Mouse (Mus musculus) CH12.LX (cell line): ENCODE results near the gene Cpeb3. TPM values are rescaled to one million over a fixed set of nuclear protein-coding genes. Genes with fewer than 3 reads are reported as not detected.

Experiments used
- DNase-seq: peaks from one replicate; pipeline ENCODE4 v3.0.0-alpha.2; 2013; ENCODE audit errors: extremely low read depth
- H3K27ac ChIP-seq: 2 replicates; pipeline ENCODE4 v1.5.1; 2012; ENCODE audit warnings: low read depth, mild to moderate bottlenecking, control low read depth, moderate library complexity; ENCODE audit not compliant: insufficient read depth
- H3K27me3 ChIP-seq: replicated peaks from 2 replicates; pipeline ENCODE3; 2012; ENCODE audit warnings: inconsistent platforms
- H3K36me3 ChIP-seq, 2 experiments: replicated peaks in 1 of 2; 2 replicates each; pipeline versions ENCODE3 to v1.6.1; 2012; ENCODE audit warnings: inconsistent platforms in 1 of 2, low read length in 1 of 2, mild to moderate bottlenecking in 1 of 2, mixed read lengths in 1 of 2, moderate library complexity in 1 of 2; ENCODE audit not compliant: control insufficient read depth in 1 of 2, insufficient read depth in 1 of 2
- H3K4me1 ChIP-seq, 2 experiments: 2 replicates each; pipeline ENCODE4 v1.6.1; 2012; ENCODE audit warnings: inconsistent platforms in 1 of 2, moderate library complexity in 1 of 2; ENCODE audit not compliant: insufficient read depth in 2 of 2, control insufficient read depth in 1 of 2
- H3K4me2 ChIP-seq: 2 replicates; pipeline ENCODE4 v1.6.1; 2012; ENCODE audit warnings: low read depth, mild to moderate bottlenecking, control low read depth; ENCODE audit not compliant: poor library complexity, insufficient read depth, severe bottlenecking
- H3K4me3 ChIP-seq, 3 experiments: fragments of 150-350 bp in 1 of 3; sonication (generic) in 1 of 3; replicated peaks in 1 of 3; 2 replicates each; pipeline versions ENCODE3 to v1.5.1; 2011 to 2012; ENCODE audit warnings: low read depth in 2 of 3, low read length in 2 of 3, mild to moderate bottlenecking in 2 of 3, moderate library complexity in 2 of 3, control low read depth in 1 of 3, improper control_type of control experiment in 1 of 3, inconsistent platforms in 1 of 3, mixed read lengths in 1 of 3; ENCODE audit not compliant: poor library complexity in 1 of 3
- H3K79me2 ChIP-seq: replicated peaks from 2 replicates; pipeline ENCODE4 v1.6.1; 2012; ENCODE audit warnings: mild to moderate bottlenecking, moderate library complexity; ENCODE audit not compliant: control insufficient read depth, poor library complexity, insufficient read depth, severe bottlenecking; ENCODE audit errors: extremely low read depth
- H3K9ac ChIP-seq: 2 replicates; pipeline ENCODE4 v1.6.1; 2012; ENCODE audit warnings: low read depth, mild to moderate bottlenecking, control low read depth, moderate library complexity; ENCODE audit not compliant: insufficient read depth
- H3K9me3 ChIP-seq: replicated peaks from 2 replicates; pipeline ENCODE3; 2012; ENCODE audit warnings: low read length, inconsistent platforms, mixed read lengths
- CHD1 ChIP-seq: IDR thresholded peaks from 2 replicates; pipeline ENCODE4 v1.6.1; 2012; ENCODE audit warnings: low read depth, low read length, improper control_type of control experiment, inconsistent platforms
- CTCF ChIP-seq, 2 experiments: IDR thresholded peaks in 1 of 2; conservative IDR thresholded peaks in 1 of 2; 2 replicates each; pipeline ENCODE4 v1.5.1; 2011 to 2012; ENCODE audit warnings: low read depth in 2 of 2, low read length in 2 of 2, improper control_type of control experiment in 1 of 2, inconsistent platforms in 1 of 2, mild to moderate bottlenecking in 1 of 2, moderate library complexity in 1 of 2
- ELF1 ChIP-seq: IDR thresholded peaks from 2 replicates; pipeline ENCODE4 v1.6.1; 2014; ENCODE audit warnings: low read depth, mild to moderate bottlenecking, inconsistent platforms, low read length, improper control_type of control experiment
- GABPA ChIP-seq: IDR thresholded peaks from 2 replicates; pipeline ENCODE4 v1.6.1; 2012; ENCODE audit warnings: low read depth, low read length, improper control_type of control experiment, inconsistent platforms; ENCODE audit not compliant: insufficient replicate concordance
- HCFC1 ChIP-seq: IDR thresholded peaks from 2 replicates; pipeline ENCODE4 v1.6.1; 2012; ENCODE audit warnings: low read depth, mild to moderate bottlenecking, inconsistent platforms, low read length, improper control_type of control experiment
- JUND ChIP-seq: conservative IDR thresholded peaks from 2 replicates; pipeline ENCODE4 v1.6.1; 2011; ENCODE audit warnings: low read depth, low read length, improper control_type of control experiment
- KAT2A ChIP-seq: IDR thresholded peaks from 2 replicates; pipeline ENCODE4 v1.6.1; 2012; ENCODE audit warnings: low read length, improper control_type of control experiment, inconsistent platforms; ENCODE audit not compliant: insufficient replicate concordance
- MAFK ChIP-seq: IDR thresholded peaks from 2 replicates; pipeline ENCODE4 v1.6.1; 2011; ENCODE audit warnings: low read length, improper control_type of control experiment; ENCODE audit not compliant: insufficient replicate concordance
- MEF2A ChIP-seq: IDR thresholded peaks from 2 replicates; pipeline ENCODE4 v1.6.1; 2014; ENCODE audit warnings: low read depth, mild to moderate bottlenecking, inconsistent platforms, low read length, improper control_type of control experiment, borderline replicate concordance
- MYC ChIP-seq: IDR thresholded peaks from 2 replicates; pipeline ENCODE4 v1.6.1; 2011; ENCODE audit warnings: low read depth, mild to moderate bottlenecking, improper control_type of control experiment, low read length
- NRF1 ChIP-seq: IDR thresholded peaks from 2 replicates; pipeline ENCODE4 v1.6.1; 2014; ENCODE audit warnings: low read depth, mild to moderate bottlenecking, inconsistent platforms, low read length, improper control_type of control experiment, moderate library complexity
- POLR2A ChIP-seq: IDR thresholded peaks from 2 replicates; pipeline ENCODE4 v1.6.1; 2011; ENCODE audit warnings: low read depth, mild to moderate bottlenecking, improper control_type of control experiment, low read length
- RAD21 ChIP-seq: IDR thresholded peaks from 2 replicates; pipeline ENCODE4 v1.6.1; 2011; ENCODE audit warnings: low read depth, mild to moderate bottlenecking, low read length, improper control_type of control experiment, moderate library complexity
- RCOR1 ChIP-seq: conservative IDR thresholded peaks from 2 replicates; pipeline ENCODE4 v1.6.1; 2012; ENCODE audit warnings: low read depth, mild to moderate bottlenecking, inconsistent platforms, low read length, improper control_type of control experiment
- SMC3 ChIP-seq: IDR thresholded peaks from 2 replicates; pipeline ENCODE4 v1.6.1; 2011; ENCODE audit warnings: low read depth, low read length, improper control_type of control experiment
- TBP ChIP-seq: conservative IDR thresholded peaks from 2 replicates; pipeline ENCODE4 v1.6.1; 2011; ENCODE audit warnings: low read depth, low read length, improper control_type of control experiment
- TCF12 ChIP-seq: IDR thresholded peaks from 2 replicates; pipeline ENCODE4 v1.6.1; 2014; ENCODE audit warnings: low read depth, mild to moderate bottlenecking, inconsistent platforms, low read length, improper control_type of control experiment
- UBTF ChIP-seq: IDR thresholded peaks from 2 replicates; pipeline ENCODE4 v1.6.1; 2012; ENCODE audit warnings: low read depth, mild to moderate bottlenecking, inconsistent platforms, low read length, improper control_type of control experiment, moderate library complexity
- USF1 ChIP-seq: IDR thresholded peaks from 2 replicates; pipeline ENCODE4 v1.6.1; 2014; ENCODE audit warnings: low read depth, mild to moderate bottlenecking, inconsistent platforms, low read length, improper control_type of control experiment
- ZMIZ1 ChIP-seq: IDR thresholded peaks from 2 replicates; pipeline ENCODE4 v1.6.1; 2012; ENCODE audit warnings: low read depth, mild to moderate bottlenecking, inconsistent platforms, low read length, improper control_type of control experiment
- dilution Hi-C: fragments of 300-500 bp; cut with MboI; formaldehyde crosslinking; loops from 2 replicates; pipeline ENCODE4 v1.14.3; 2020; ENCODE audit warnings: low sequenced_read_pairs; ENCODE audit not compliant: extremely low pct_unique_long_range_greater_than_20kb, extremely low pct_ligation_motif_present
- in situ Hi-C: fragments of 300-500 bp; cut with MboI; formaldehyde crosslinking; loops from 3 replicates; pipeline ENCODE4 v1.14.3; 2019; ENCODE audit warnings: low sequenced_read_pairs, low pct_ligation_motif_present, low pct_unique_long_range_greater_than_20kb, mixed read lengths
- polyA plus RNA-seq: library from polyadenylated mRNA; unstranded; fragments of >175 nt; gene quantifications from 2 replicates; pipeline ENCODE4 v1.2.1, GENCODE M21; 2012; ENCODE audit warnings: low read depth; ENCODE audit not compliant: insufficient read length
- total RNA-seq, 2 experiments: library from RNA; depleted of rRNA; stranded (reverse); fragments of 300-350 nt in 1 of 2; fragments of >200 nt in 1 of 2; gene quantifications; 2 replicates each; pipeline ENCODE4 v1.2.3; 2012 to 2014

Cpeb3 gene
- total and polyA plus RNA-seq, 3 experiments: 1.5 to 3.1 (median 1.5) TPM

GRCm38 (mm10) chr19:37209467-37210128 lies 1.2 kb upstream of the Cpeb3 start:
- in situ Hi-C loops: no loop called here
- peak overlapping the region; percentile 87 for H3K27ac ChIP-seq
- dilution Hi-C loops: no loop called here

GRCm38 (mm10) chr19:37208986-37209385 lies 585 bp upstream of the Cpeb3 start:
- peak; percentile 53 for DNase-seq
- peak overlapping the region; percentile 87 for H3K27ac ChIP-seq
- peaks cover 0 to 21% of the 10 kb centered on the region in 2 experiments; a peak in 3 of 4 replicates for H3K4me1 ChIP-seq
- H3K9ac ChIP-seq: peak overlapping the region; percentile 96
- in situ Hi-C loops: no loop called here
- no peaks in the 10 kb centered on the region for H3K9me3 ChIP-seq
- H3K4me3 ChIP-seq: peak overlapping the region; percentile 49 to 96 (median 90)
- peak overlapping the region; percentile 89 for H3K4me2 ChIP-seq
- TF ChIP-seq UBTF: 0 out of 2 replicates have a peak, but pooled peaks have one; percentile 8
- TF ChIP-seq USF1: no peak
- TF ChIP-seq KAT2A: no peak
- TF ChIP-seq CHD1: peak; percentile 0; the same call in 1 of the 2 replicates
- TF ChIP-seq MAFK: no peak
- no peak for TF ChIP-seq HCFC1
- TF ChIP-seq GABPA: 0 out of 2 replicates have a peak, but pooled peaks have one; percentile 15
- peaks cover 60% of the 10 kb centered on the region for H3K79me2 ChIP-seq
- peaks cover 12% of the 10 kb centered on the region for H3K27me3 ChIP-seq
- dilution Hi-C loops: no loop called here
- H3K36me3 ChIP-seq: peaks cover 22 to 36% of the 10 kb centered on the region in 2 experiments

More at GRCm38 (mm10) chr19:37209467-37210128, 1.2 kb upstream of the Cpeb3 start:
- H3K4me2 ChIP-seq: peak overlapping the region; percentile 89
- H3K9me3 ChIP-seq: no peaks in the 10 kb centered on the region
- peaks cover 60% of the 10 kb centered on the region for H3K79me2 ChIP-seq
- H3K36me3 ChIP-seq: peaks cover 22 to 36% of the 10 kb centered on the region in 2 experiments
- peak overlapping the region; percentile 96 for H3K9ac ChIP-seq
- peaks cover 0 to 21% of the 10 kb centered on the region in 2 experiments; a peak in 3 of 4 replicates for H3K4me1 ChIP-seq
- TF ChIP-seq MYC (no peak; the same call in 1 of the 2 replicates), UBTF (no peak), JUND (no peak), POLR2A (no peak), ELF1 (no peak), SMC3 (peak; percentile 63), TCF12 (peak; percentile 0; the same call in 1 of the 2 replicates), MEF2A (no peak), NRF1 (no peak), RCOR1 (no peak), CTCF (conservative IDR thresholded peaks at IDR 0.05 in 1 of 2, IDR thresholded peaks at IDR 0.05 in 1 of 2; ENCODE audit: low read depth in 2 of 2, low read length in 2 of 2) (peak; percentile 45 to 76), ZMIZ1 (no peak), TBP (0 out of 2 replicates have a peak, but pooled peaks have one; percentile 13), RAD21 (peak; percentile 59), CHD1 (peak; percentile 26; the same call in 1 of the 2 replicates)
- peaks cover 12% of the 10 kb centered on the region for H3K27me3 ChIP-seq
- DNase-seq: peak; percentile 64
- peak overlapping the region; percentile 49 to 96 (median 90) for H3K4me3 ChIP-seq
